Mouse (Mus musculus): ENCODE results near the gene Gm9913.

DNA sequence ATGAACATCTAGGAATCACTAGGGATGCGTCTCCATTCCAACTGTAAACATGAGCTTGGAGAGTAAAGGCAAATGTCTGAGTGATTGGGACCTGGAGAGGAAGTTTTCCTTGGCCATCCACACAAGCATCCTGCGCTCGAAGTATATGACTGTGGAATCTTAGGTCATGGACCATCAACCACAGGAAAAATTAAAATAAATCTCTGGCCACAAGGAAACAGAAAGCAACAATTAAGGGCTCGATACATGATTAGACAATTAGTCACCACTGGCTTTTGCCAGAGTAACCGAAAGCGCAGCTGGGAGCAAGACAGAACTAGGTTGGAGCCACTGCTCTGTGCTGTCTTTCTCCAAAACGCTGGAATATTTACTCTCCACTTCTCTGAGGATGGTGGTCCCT, 35.7 kb downstream of the Gm9913 start:
- no peak for TF ChIP-seq CTCF (IDR thresholded peaks at IDR 0.05; ENCODE audit: borderline replicate concordance, insufficient read depth, low read depth, low read length)
- no peak for TF ChIP-seq POLR2A (IDR thresholded peaks at IDR 0.05; ENCODE audit: borderline replicate concordance, insufficient read depth, low read length)
